Comparison of ENCODE assay signal across 36 mouse cellular contexts in the genomic region with DNA sequence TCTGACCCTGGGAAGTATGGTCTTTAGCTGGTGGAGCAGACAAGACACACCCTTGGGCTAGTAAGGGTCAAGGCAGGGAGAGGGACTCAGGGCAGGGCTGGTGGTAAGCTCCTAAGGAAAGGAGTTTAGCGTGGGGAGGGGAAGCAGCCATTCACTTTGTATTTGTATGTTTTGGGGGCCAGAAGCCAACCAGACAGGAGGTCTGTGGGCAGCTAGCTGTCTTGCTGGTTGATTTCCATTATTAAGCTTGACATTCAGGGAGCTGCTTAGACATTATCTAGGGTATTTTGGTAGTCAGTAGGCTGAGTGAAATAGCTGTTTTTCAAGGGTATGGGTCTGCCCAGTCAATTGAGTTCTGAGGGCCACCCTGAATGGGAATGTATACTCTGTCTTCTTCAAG.
"Had no signal": no experiment of that assay in that cellular context is flagged by ENCODE, and none has a peak within 500 bp of the region (broad histone marks: within the 10 kb centered on the region; RNA-seq: fewer than 3 reads in every experiment).

No protein-coding gene starts in this region.

- H3K9me3 ChIP-seq: heart, embryonic 10.5 days; heart, embryonic 12.5 days; heart, embryonic 13.5 days; heart, embryonic 15.5 days; hindbrain, embryonic 10.5 days; hindbrain, embryonic 12.5 days; hindbrain, embryonic 13.5 days; hindbrain, embryonic 15.5 days; intestine, embryonic 15.5 days; kidney, embryonic 15.5 days had no signal

- ATAC-seq: hindbrain, embryonic 16.5 days; hindbrain, postnatal 0 days; inflammation-experienced regulatory T-cells, adult 6 months; intestine, embryonic 15.5 days; intestine, embryonic 16.5 days; intestine, postnatal 0 days had no signal

- H3K4me3 ChIP-seq: heart, adult 2 months; heart, embryonic 10.5 days; heart, embryonic 12.5 days; heart, embryonic 13.5 days; heart, embryonic 15.5 days; hindbrain, embryonic 10.5 days; hindbrain, embryonic 12.5 days; hindbrain, embryonic 13.5 days; hindbrain, embryonic 15.5 days; intestine, embryonic 15.5 days; kidney, embryonic 15.5 days; left cerebral cortex, adult 2 months had no signal

- H3K36me3 ChIP-seq: heart, embryonic 10.5 days; heart, embryonic 12.5 days; heart, embryonic 13.5 days; heart, embryonic 15.5 days; hindbrain, embryonic 10.5 days; hindbrain, embryonic 12.5 days; hindbrain, embryonic 13.5 days; hindbrain, embryonic 15.5 days; intestine, embryonic 15.5 days; kidney, embryonic 15.5 days had no signal

- H3K27me3 ChIP-seq: heart, embryonic 12.5 days; heart, embryonic 15.5 days; hindbrain, embryonic 12.5 days; hindbrain, embryonic 15.5 days; intestine, embryonic 15.5 days; kidney, embryonic 15.5 days had no signal

- DNase-seq: heart, adult 2 months; heart, postnatal 10 days; heart, postnatal 14 days; heart, postnatal 36 days; heart, postnatal 4 days; kidney, adult 11 months; kidney, adult 18-20 months; kidney, adult 2 months; kidney, adult 8-10 months; kidney, adult 9 months; kidney, postnatal 10 days; kidney, postnatal 14 days; kidney, postnatal 25 days; kidney, postnatal 36 days; kidney, postnatal 4 days; layer of hippocampus, adult 9-11 months; layer of hippocampus, postnatal 36 days had no signal

- H3K4me2 ChIP-seq: heart, embryonic 11.5 days; heart, embryonic 12.5 days; heart, embryonic 13.5 days; heart, embryonic 15.5 days; hindbrain, embryonic 12.5 days; hindbrain, embryonic 13.5 days; hindbrain, embryonic 14.5 days; hindbrain, embryonic 15.5 days; intestine, embryonic 15.5 days; kidney, embryonic 15.5 days had no signal

- H3K9ac ChIP-seq: heart, embryonic 12.5 days; heart, embryonic 13.5 days; heart, embryonic 15.5 days; hindbrain, embryonic 12.5 days; hindbrain, embryonic 13.5 days; hindbrain, embryonic 14.5 days; hindbrain, embryonic 15.5 days; intestine, embryonic 15.5 days; kidney, embryonic 15.5 days had no signal

- H3K27ac ChIP-seq: heart, adult 2 months; heart, embryonic 10.5 days; heart, embryonic 13.5 days; heart, embryonic 15.5 days; hindbrain, embryonic 10.5 days; hindbrain, embryonic 12.5 days; hindbrain, embryonic 13.5 days; hindbrain, embryonic 14.5 days; hindbrain, embryonic 15.5 days; hindbrain, postnatal 0 days; intestine, embryonic 15.5 days; kidney, embryonic 15.5 days; kidney, postnatal 0 days; left cerebral cortex, adult 2 months had no signal
